ENCODE assay signal across 8 mouse cellular contexts in genomic region chr7:98490328-98490727, GRCm38 (mm10). TPM values are rescaled to one million over a fixed set of nuclear protein-coding genes. Genes with fewer than 3 reads are reported as not detected.
DNase-seq lines count a peak whose midpoint lies in the region; ATAC-seq lines count a peak whose summit lies in the region.

No protein-coding gene starts in this region.

- peak overlapping the region; percentile 90 for H3K4me2 ChIP-seq in lung, embryonic 15.5 days
- peak overlapping the region; percentile 87 for H3K4me2 ChIP-seq in forebrain, embryonic 13.5 days
- H3K4me2 ChIP-seq in limb, embryonic 11.5 days (ENCODE audit: low read depth, severe bottlenecking): peak overlapping the region; percentile 60
- H3K4me2 ChIP-seq in neural tube, embryonic 14.5 days (ENCODE audit: low read depth, low read length): peak overlapping the region; percentile 73

- 0 out of 2 replicates have a peak, but pooled peaks have one; percentile 19 for ATAC-seq in lung, embryonic 15.5 days (ENCODE audit: borderline replicate concordance, extremely low read depth, low FRiP score, low TSS enrichment)
- no peak for ATAC-seq in forebrain, embryonic 13.5 days
- ATAC-seq in limb, embryonic 11.5 days (ENCODE audit: insufficient number of reproducible peaks, low FRiP score, low TSS enrichment, low read depth): no peak
- ATAC-seq in neural tube, embryonic 14.5 days (ENCODE audit: low read depth): no peak

- peak overlapping the region; percentile 51 for H3K4me3 ChIP-seq in lung, embryonic 15.5 days
- H3K4me3 ChIP-seq in forebrain, embryonic 13.5 days: peak overlapping the region; percentile 51
- peak overlapping the region; percentile 37 for H3K4me3 ChIP-seq in limb, embryonic 11.5 days (ENCODE audit: low read depth, low read length)
- peak overlapping the region; percentile 52 for H3K4me3 ChIP-seq in neural tube, embryonic 14.5 days (ENCODE audit: low read depth, low read length)

- H3K27me3 ChIP-seq in lung, embryonic 15.5 days: 0 out of 2 replicates have a peak, but pooled peaks cover 6% of the 10 kb centered on the region
- H3K27me3 ChIP-seq in forebrain, embryonic 13.5 days: peaks cover 34% of the 10 kb centered on the region
- H3K27me3 ChIP-seq in limb, embryonic 11.5 days (ENCODE audit: control insufficient read depth, insufficient read depth, low read length): 0 out of 2 replicates have a peak, but pooled peaks cover 2% of the 10 kb centered on the region
- H3K27me3 ChIP-seq in neural tube, embryonic 14.5 days (ENCODE audit: control insufficient read depth, insufficient read depth, low read length): no peaks in the 10 kb centered on the region

- H3K9ac ChIP-seq in lung, embryonic 15.5 days: 0 out of 2 replicates have a peak overlapping the region, but pooled peaks have one; percentile 8
- H3K9ac ChIP-seq in forebrain, embryonic 13.5 days: peak overlapping the region; percentile 64; the same call in 1 of the 2 replicates
- H3K9ac ChIP-seq in limb, embryonic 11.5 days (ENCODE audit: low read length): no peak overlapping the region
- no peak overlapping the region; the same call in 1 of the 2 replicates for H3K9ac ChIP-seq in neural tube, embryonic 14.5 days (replicated peaks; ENCODE audit: low read depth, low read length)

- no peak overlapping the region for H3K27ac ChIP-seq in lung, embryonic 15.5 days
- H3K27ac ChIP-seq in forebrain, embryonic 13.5 days: no peak overlapping the region
- no peak overlapping the region for H3K27ac ChIP-seq in limb, embryonic 11.5 days (replicated peaks; ENCODE audit: low read depth, low read length)
- H3K27ac ChIP-seq in neural tube, embryonic 14.5 days (ENCODE audit: low read depth, low read length): no peak overlapping the region

- DNase-seq in lung, adult 18-20 months: no peak
- DNase-seq in limb, embryonic 11.5 days (ENCODE audit: low spot score): no peak
- no peak for DNase-seq in left cerebral cortex, adult 9 months (ENCODE audit: low spot score in 2 of 2)
- no peak for DNase-seq in left cerebral cortex, adult 11 months (ENCODE audit: low spot score)
- DNase-seq in cerebellum, adult 9-10 months: no peak

- no peaks in the 10 kb centered on the region for H3K36me3 ChIP-seq in lung, embryonic 15.5 days
- H3K36me3 ChIP-seq in forebrain, embryonic 13.5 days (ENCODE audit: poor library complexity, severe bottlenecking): no peaks in the 10 kb centered on the region
- no peaks in the 10 kb centered on the region for H3K36me3 ChIP-seq in limb, embryonic 11.5 days (ENCODE audit: control insufficient read depth, insufficient read depth, low read length)
- H3K36me3 ChIP-seq in neural tube, embryonic 14.5 days (ENCODE audit: control insufficient read depth, insufficient read depth, low read length): no peaks in the 10 kb centered on the region

- H3K9me3 ChIP-seq in lung, embryonic 15.5 days: no peaks in the 10 kb centered on the region
- no peaks in the 10 kb centered on the region for H3K9me3 ChIP-seq in forebrain, embryonic 13.5 days (replicated peaks)
- H3K9me3 ChIP-seq in limb, embryonic 11.5 days (ENCODE audit: control insufficient read depth, low read length): no peaks in the 10 kb centered on the region
- H3K9me3 ChIP-seq in neural tube, embryonic 14.5 days (ENCODE audit: control insufficient read depth, low read length): no peaks in the 10 kb centered on the region

- H3K4me1 ChIP-seq in lung, embryonic 15.5 days: peaks cover 33% of the 10 kb centered on the region
- H3K4me1 ChIP-seq in forebrain, embryonic 13.5 days: peaks cover 19% of the 10 kb centered on the region
- H3K4me1 ChIP-seq in limb, embryonic 11.5 days (ENCODE audit: control insufficient read depth, insufficient read depth, low read length): peaks cover 14% of the 10 kb centered on the region; the same call in 1 of the 2 replicates
- H3K4me1 ChIP-seq in neural tube, embryonic 14.5 days (ENCODE audit: control insufficient read depth, insufficient read depth, low read length): no peaks in the 10 kb centered on the region

- WGBS in lung, embryonic 15.5 days: 42% methylated on average over 4 of the region's 4 CpGs
- 67% methylated on average over 4 of the region's 4 CpGs for WGBS in forebrain, embryonic 13.5 days
- WGBS in limb, embryonic 11.5 days: 62% methylated on average over 4 of the region's 4 CpGs
- 53% methylated on average over 4 of the region's 4 CpGs for WGBS in neural tube, embryonic 14.5 days

RNA-seq across cellular contexts. Expression of gene Lrrc32, which starts 1.2 kb away (rescaled TPM):
- 4.8 and 5.5 TPM in 2 replicates for polyA plus RNA-seq in lung, embryonic 15.5 days (2015; fragmentation: Nextera tagmentation; extraction: Ambion mirVana)
- polyA plus RNA-seq in forebrain, embryonic 13.5 days (2015; fragmentation: Nextera tagmentation; extraction: Ambion mirVana): 1.8 and 2.1 TPM in 2 replicates
- polyA plus RNA-seq in limb, embryonic 11.5 days (2014; fragmentation: Nextera tagmentation; extraction: Ambion mirVana): 2.4 and 3.4 TPM in 2 replicates
- polyA plus RNA-seq in neural tube, embryonic 14.5 days (2014; fragmentation: Nextera tagmentation; extraction: Ambion mirVana): 1.5 and 4.8 TPM in 2 replicates

RNA-seq across cellular contexts. Expression of gene Gucy2d, which starts 50.1 kb away (rescaled TPM):
- not detected in 2 replicates for polyA plus RNA-seq in lung, embryonic 15.5 days (2015; fragmentation: Nextera tagmentation; extraction: Ambion mirVana)
- polyA plus RNA-seq in forebrain, embryonic 13.5 days (2015; fragmentation: Nextera tagmentation; extraction: Ambion mirVana): not detected in 2 replicates
- polyA plus RNA-seq in limb, embryonic 11.5 days (2014; fragmentation: Nextera tagmentation; extraction: Ambion mirVana): not detected in 2 replicates
- polyA plus RNA-seq in neural tube, embryonic 14.5 days (2014; fragmentation: Nextera tagmentation; extraction: Ambion mirVana): 0.37 TPM in 1 of 2 replicates, not detected in the other

Comparison
In these comparisons a context has a peak if more than half of its experiments do, and no peak if none do; other contexts are left out.
1. H3K9ac ChIP-seq: peak in lung, embryonic 15.5 days (single experiment) and forebrain, embryonic 13.5 days (single experiment); none in limb, embryonic 11.5 days (single experiment) and neural tube, embryonic 14.5 days (single experiment).
2. Peak in every context shown above with its lines, with median percentiles within 50 percentile points of each other: H3K4me2 ChIP-seq and H3K4me3 ChIP-seq.